Mouse (Mus musculus) heart, adult 2 months (tissue): ENCODE measurements around the gene Ccdc47.

Source experiments
- CTCF ChIP-seq: fragments of 200-600 bp; IDR thresholded peaks from 2 replicates; pipeline ENCODE4 v1.8.1; 2022; ENCODE audit warnings: antibody characterized with exemption, mild to moderate bottlenecking, moderate library complexity
- EP300 ChIP-seq: fragments of 200-500 bp; IDR thresholded peaks from 2 replicates; pipeline ENCODE4 v1.6.1; 2011; ENCODE audit warnings: low read depth, low read length, control low read depth; ENCODE audit not compliant: insufficient read depth
- POLR2A ChIP-seq: fragments of 200-500 bp; IDR thresholded peaks from 2 replicates; pipeline ENCODE4 v1.6.1; 2011; ENCODE audit warnings: mild to moderate bottlenecking, low read depth, low read length, control low read depth; ENCODE audit not compliant: insufficient read depth

DNA sequence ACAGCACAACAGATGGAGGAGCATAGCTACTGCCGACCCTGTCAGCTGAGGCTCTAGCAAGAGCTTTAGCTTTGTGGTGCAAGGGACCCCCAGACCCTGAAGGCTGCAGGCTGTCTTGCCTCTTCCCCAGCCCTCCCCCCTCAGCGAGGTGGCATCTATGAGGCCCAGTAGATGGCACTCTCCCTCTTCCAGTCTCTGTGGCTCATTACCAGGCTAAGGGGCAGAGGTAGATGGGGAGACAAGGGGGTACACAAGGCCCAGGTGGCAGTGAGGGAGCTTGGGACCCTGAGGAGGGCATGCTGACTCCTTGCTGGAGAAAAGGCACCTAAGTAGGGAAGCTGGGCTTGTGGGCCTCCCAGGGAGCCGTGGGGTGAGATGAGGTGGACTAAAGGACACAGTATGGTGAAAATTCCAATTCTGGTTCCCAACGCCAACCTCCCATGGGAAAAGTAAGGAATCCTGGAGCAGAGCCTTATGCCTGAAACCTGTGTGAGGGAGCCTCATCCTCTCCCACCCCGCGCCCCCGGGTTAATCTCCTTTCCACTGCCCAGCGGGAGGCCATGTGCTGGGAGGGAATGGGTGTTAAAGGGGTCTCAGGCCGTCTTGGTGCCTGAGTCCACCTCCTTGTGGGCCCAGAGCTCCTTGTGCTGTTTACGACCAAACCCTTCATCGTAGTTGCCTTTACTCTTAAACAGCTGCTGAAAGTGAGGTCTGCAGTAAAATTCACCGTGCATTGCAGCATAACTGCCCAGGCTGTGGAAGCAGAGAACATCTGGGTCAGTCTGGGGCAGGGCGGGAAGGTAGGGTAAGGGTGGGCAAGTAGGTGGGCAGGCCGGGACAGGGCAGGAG lies 57.8 kb downstream of the Ccdc47 start:
- no peak for TF ChIP-seq EP300
- peak; percentile 58 for TF ChIP-seq CTCF
- no peak for TF ChIP-seq POLR2A
